Mouse (Mus musculus) kidney, postnatal 36 days (tissue): ENCODE results near the gene Ninj1.
A peak's percentile ranks its signal among the peaks of the same experiment; 100 is the strongest.

ENCODE experiments used
- DNase-seq, 2 experiments: peaks; one replicate each; pipeline ENCODE4 v3.0.0; 2021 to 2022; ENCODE audit warnings: mixed read lengths in 2 of 2

Ninj1 gene

GRCm38 (mm10) chr13:49198734-49199133 lies 11.4 kb downstream of the Ninj1 start:
- DNase-seq = no peak

- no peak for DNase-seq
These were observed 12.6 kb downstream of the Ninj1 start for GRCm38 (mm10) chr13:49199891-49200290.

GRCm38 (mm10) chr13:49200688-49201087 lies 13.4 kb downstream of the Ninj1 start:
- no peak for DNase-seq

- DNase-seq = no peak
These were observed 15.3 kb downstream of the Ninj1 start for GRCm38 (mm10) chr13:49202556-49202955.

- peak; percentile 81 to 92 for DNase-seq
These were observed 18.2 kb downstream of the Ninj1 start for GRCm38 (mm10) chr13:49205381-49205998.

GRCm38 (mm10) chr13:49206341-49206740 lies 19.1 kb downstream of the Ninj1 start:
- no peak for DNase-seq

GRCm38 (mm10) chr13:49209306-49209705 lies 22.0 kb downstream of the Ninj1 start:
- no peak for DNase-seq

- no peak for DNase-seq
These were observed 25.6 kb downstream of the Ninj1 start for GRCm38 (mm10) chr13:49212711-49213500.

- DNase-seq = peak; percentile 47 to 60
These were observed 26.2 kb downstream of the Ninj1 start for GRCm38 (mm10) chr13:49213531-49213932.

GRCm38 (mm10) chr13:49214454-49214853 lies 27.2 kb downstream of the Ninj1 start:
- DNase-seq = no peak

GRCm38 (mm10) chr13:49215128-49215503 lies 27.8 kb downstream of the Ninj1 start:
- DNase-seq = no peak

- DNase-seq = peak; percentile 97 to 99
These were observed 28.4 kb downstream of the Ninj1 start, which contains the start of gene Card19 for GRCm38 (mm10) chr13:49215504-49216219. Gene Card19, minus strand, starts transcription at chr13:49216037.

- no peak for DNase-seq
These were observed 28.9 kb downstream of the Ninj1 start for GRCm38 (mm10) chr13:49216220-49216552.

GRCm38 (mm10) chr13:49216808-49217561 lies 29.7 kb downstream of the Ninj1 start:
- no peak for DNase-seq

GRCm38 (mm10) chr13:49218651-49219050 lies 31.4 kb downstream of the Ninj1 start:
- DNase-seq = no peak

GRCm38 (mm10) chr13:49219367-49219766 lies 32.1 kb downstream of the Ninj1 start:
- DNase-seq = no peak

GRCm38 (mm10) chr13:49220912-49221311 lies 33.6 kb downstream of the Ninj1 start:
- DNase-seq = no peak

GRCm38 (mm10) chr13:49224314-49224713 lies 37.0 kb downstream of the Ninj1 start:
- DNase-seq = peak; percentile 74 to 83

- no peak for DNase-seq
These were observed 37.4 kb downstream of the Ninj1 start for GRCm38 (mm10) chr13:49224729-49225128.

GRCm38 (mm10) chr13:49225159-49225558 lies 37.9 kb downstream of the Ninj1 start:
- no peak for DNase-seq

GRCm38 (mm10) chr13:49225633-49226032 lies 38.3 kb downstream of the Ninj1 start:
- DNase-seq = no peak

- DNase-seq = peak; percentile 74 to 84
These were observed 46.7 kb downstream of the Ninj1 start for GRCm38 (mm10) chr13:49233792-49234572.
